ENCODE assay signal across 8 mouse cellular contexts in genomic region chr14:51083805-51084204, GRCm38 (mm10). TPM values are rescaled to one million over a fixed set of nuclear protein-coding genes. Genes with fewer than 3 reads are reported as not detected.
DNase-seq lines count a peak whose midpoint lies in the region; ATAC-seq and TF ChIP-seq lines count a peak whose summit lies in the region.

No protein-coding gene starts in this region.

- H3K4me1 ChIP-seq in heart, embryonic 11.5 days (ENCODE audit: control insufficient read depth, insufficient read depth, low read length) = peaks cover 2% of the 10 kb centered on the region; the same call in 1 of the 2 replicates
- H3K4me1 ChIP-seq in G1E (ENCODE audit: insufficient read depth, low read depth, low read length) = peaks cover 48% of the 10 kb centered on the region
- peaks cover 24% of the 10 kb centered on the region for H3K4me1 ChIP-seq in hindbrain, embryonic 13.5 days (replicated peaks)
- H3K4me1 ChIP-seq in midbrain, embryonic 12.5 days = peaks cover 20% of the 10 kb centered on the region

- no peak overlapping the region for H3K27ac ChIP-seq in heart, embryonic 11.5 days (ENCODE audit: low read depth, low read length)
- H3K27ac ChIP-seq in hindbrain, embryonic 13.5 days = no peak overlapping the region
- H3K27ac ChIP-seq in midbrain, embryonic 12.5 days (replicated peaks) = no peak overlapping the region

- WGBS in heart, embryonic 11.5 days (ENCODE audit: insufficient replicate concordance) = 14% methylated on average over 7 of the region's 7 CpGs
- 14% methylated on average over 7 of the region's 7 CpGs for WGBS in hindbrain, embryonic 13.5 days
- WGBS in midbrain, embryonic 12.5 days = 6% methylated on average over 7 of the region's 7 CpGs

- 0 out of 2 replicates have a peak overlapping the region, but pooled peaks have one; percentile 74 for H3K9ac ChIP-seq in heart, embryonic 11.5 days (ENCODE audit: low read depth, low read length)
- 0 out of 2 replicates have a peak overlapping the region, but pooled peaks have one; percentile 69 for H3K9ac ChIP-seq in hindbrain, embryonic 13.5 days
- no peak overlapping the region for H3K9ac ChIP-seq in midbrain, embryonic 12.5 days (replicated peaks)

- no peak for TF ChIP-seq CTCF in G1E (IDR thresholded peaks at IDR 0.05; ENCODE audit: low read depth, low read length)

- no peak for DNase-seq in heart, postnatal 36 days
- no peak for DNase-seq in G1E (ENCODE audit: low spot score)
- DNase-seq in urinary bladder, adult 18-20 months (ENCODE audit: low spot score in 2 of 2) = no peak
- DNase-seq in retina, embryonic 14.5 days (ENCODE audit: low spot score) = no peak
- no peak for DNase-seq in thymus, postnatal 36 days

- peak overlapping the region; percentile 88 for H3K4me2 ChIP-seq in heart, embryonic 11.5 days
- peak overlapping the region; percentile 78 for H3K4me2 ChIP-seq in hindbrain, embryonic 13.5 days
- H3K4me2 ChIP-seq in midbrain, embryonic 12.5 days (replicated peaks) = peak overlapping the region; percentile 70

- no peak for ATAC-seq in heart, embryonic 11.5 days (replicated peaks; ENCODE audit: insufficient number of reproducible peaks, low FRiP score, low TSS enrichment)
- no peak for ATAC-seq in G1E (ENCODE audit: extremely low read depth, insufficient number of reproducible peaks, low FRiP score, poor library complexity, severe bottlenecking)
- no peak for ATAC-seq in hindbrain, embryonic 13.5 days (ENCODE audit: low FRiP score)
- no peak for ATAC-seq in midbrain, embryonic 12.5 days (ENCODE audit: low FRiP score, low read depth)

- no peaks in the 10 kb centered on the region for H3K36me3 ChIP-seq in heart, embryonic 11.5 days (ENCODE audit: control insufficient read depth, insufficient read depth, low read length)
- no peaks in the 10 kb centered on the region for H3K36me3 ChIP-seq in G1E (replicated peaks)
- H3K36me3 ChIP-seq in hindbrain, embryonic 13.5 days = no peaks in the 10 kb centered on the region
- H3K36me3 ChIP-seq in midbrain, embryonic 12.5 days = no peaks in the 10 kb centered on the region

- intact Hi-C loops in heart, postnatal 36 days (cut with DNase I) = no loop called here

- no peaks in the 10 kb centered on the region for H3K27me3 ChIP-seq in heart, embryonic 11.5 days (ENCODE audit: control insufficient read depth, insufficient read depth, low read length)
- H3K27me3 ChIP-seq in G1E (ENCODE audit: insufficient read depth, low read length) = peaks cover 24% of the 10 kb centered on the region
- peaks cover 47% of the 10 kb centered on the region for H3K27me3 ChIP-seq in hindbrain, embryonic 13.5 days
- peaks cover 36% of the 10 kb centered on the region for H3K27me3 ChIP-seq in midbrain, embryonic 12.5 days

- no peaks in the 10 kb centered on the region for H3K9me3 ChIP-seq in heart, embryonic 11.5 days (replicated peaks; ENCODE audit: control insufficient read depth, low read length)
- H3K9me3 ChIP-seq in G1E (replicated peaks) = no peaks in the 10 kb centered on the region
- no peaks in the 10 kb centered on the region for H3K9me3 ChIP-seq in hindbrain, embryonic 13.5 days
- H3K9me3 ChIP-seq in midbrain, embryonic 12.5 days = no peaks in the 10 kb centered on the region

- H3K4me3 ChIP-seq in heart, embryonic 11.5 days (ENCODE audit: low read depth, low read length) = peak overlapping the region; percentile 66
- H3K4me3 ChIP-seq in G1E (ENCODE audit: low read depth, low read length) = peak overlapping the region; percentile 69; the same call in 1 of the 2 replicates
- H3K4me3 ChIP-seq in hindbrain, embryonic 13.5 days = peak overlapping the region; percentile 49
- peak overlapping the region; percentile 51 for H3K4me3 ChIP-seq in midbrain, embryonic 12.5 days

RNA-seq across cellular contexts. Expression of gene Rnase4, which starts 7.1 kb away (rescaled TPM):
- polyA plus RNA-seq in heart, embryonic 11.5 days (2014; fragmentation: Nextera tagmentation; extraction: Ambion mirVana) = 11.5 and 12.6 TPM in 2 replicates
- total RNA-seq in heart, postnatal 36 days (2021) = 10 to 100 TPM; 58.7 to 61.0 TPM
- total RNA-seq in G1E (2014; fragmentation: Nextera tagmentation) = 2.7 and 3.2 TPM in 2 replicates
- 0.17 and 0.49 TPM in 2 replicates for total RNA-seq in G1E (2017)
- not detected in 2 replicates for polyA plus RNA-seq in G1E (2012)
- 15.3 and 17.5 TPM in 2 replicates for polyA plus RNA-seq in hindbrain, embryonic 13.5 days (2015; fragmentation: Nextera tagmentation; extraction: Ambion mirVana)
- polyA plus RNA-seq in midbrain, embryonic 12.5 days (2016; fragmentation: Nextera tagmentation; extraction: Ambion mirVana) = 12.0 and 14.2 TPM in 2 replicates

RNA-seq across cellular contexts. Expression of gene Ang, which starts 7.1 kb away (rescaled TPM):
- 2.1 and 2.8 TPM in 2 replicates for polyA plus RNA-seq in heart, embryonic 11.5 days (2014; fragmentation: Nextera tagmentation; extraction: Ambion mirVana)
- 1 to 10 TPM; 7.7 to 9.5 TPM for total RNA-seq in heart, postnatal 36 days (2021)
- total RNA-seq in G1E (2014; fragmentation: Nextera tagmentation) = 1.6 TPM in 1 of 2 replicates, not detected in the other
- 0.16 TPM in 1 of 2 replicates, not detected in the other for total RNA-seq in G1E (2017)
- not detected in 2 replicates for polyA plus RNA-seq in G1E (2012)
- 4.1 and 4.4 TPM in 2 replicates for polyA plus RNA-seq in hindbrain, embryonic 13.5 days (2015; fragmentation: Nextera tagmentation; extraction: Ambion mirVana)
- polyA plus RNA-seq in midbrain, embryonic 12.5 days (2016; fragmentation: Nextera tagmentation; extraction: Ambion mirVana) = 1.9 and 3.2 TPM in 2 replicates

RNA-seq across cellular contexts. Expression of gene Olfr750, which starts 9.6 kb away (rescaled TPM):
- polyA plus RNA-seq in heart, embryonic 11.5 days (2014; fragmentation: Nextera tagmentation; extraction: Ambion mirVana) = not detected in 2 replicates
- total RNA-seq in heart, postnatal 36 days (2021) = not detected
- total RNA-seq in G1E (2014; fragmentation: Nextera tagmentation) (not detected in 2 replicates), G1E (2017) (0.05 and 0.06 TPM in 2 replicates)
- polyA plus RNA-seq in G1E (2012) = not detected in 2 replicates
- 0.05 TPM in 1 of 2 replicates, not detected in the other for polyA plus RNA-seq in hindbrain, embryonic 13.5 days (2015; fragmentation: Nextera tagmentation; extraction: Ambion mirVana)
- polyA plus RNA-seq in midbrain, embryonic 12.5 days (2016; fragmentation: Nextera tagmentation; extraction: Ambion mirVana) = 0.03 TPM in 1 of 2 replicates, not detected in the other

RNA-seq across cellular contexts. Expression of gene Rnase12, which starts 26.3 kb away (rescaled TPM):
- polyA plus RNA-seq in heart, embryonic 11.5 days (2014; fragmentation: Nextera tagmentation; extraction: Ambion mirVana) = 0.46 TPM in 1 of 2 replicates, not detected in the other
- not detected for total RNA-seq in heart, postnatal 36 days (2021)
- total RNA-seq in G1E (2014; fragmentation: Nextera tagmentation) (not detected in 2 replicates), G1E (2017) (not detected in 2 replicates)
- not detected in 2 replicates for polyA plus RNA-seq in G1E (2012)
- not detected in 2 replicates for polyA plus RNA-seq in hindbrain, embryonic 13.5 days (2015; fragmentation: Nextera tagmentation; extraction: Ambion mirVana)
- not detected in 2 replicates for polyA plus RNA-seq in midbrain, embryonic 12.5 days (2016; fragmentation: Nextera tagmentation; extraction: Ambion mirVana)

RNA-seq across cellular contexts. Expression of gene Eddm3b, which starts 30.4 kb away (rescaled TPM):
- polyA plus RNA-seq in heart, embryonic 11.5 days (2014; fragmentation: Nextera tagmentation; extraction: Ambion mirVana) = not detected in 2 replicates
- not detected for total RNA-seq in heart, postnatal 36 days (2021)
- total RNA-seq in G1E (2014; fragmentation: Nextera tagmentation) (not detected in 2 replicates), G1E (2017) (0.11 TPM in 1 of 2 replicates, not detected in the other)
- polyA plus RNA-seq in G1E (2012) = not detected in 2 replicates
- polyA plus RNA-seq in hindbrain, embryonic 13.5 days (2015; fragmentation: Nextera tagmentation; extraction: Ambion mirVana) = not detected in 2 replicates
- polyA plus RNA-seq in midbrain, embryonic 12.5 days (2016; fragmentation: Nextera tagmentation; extraction: Ambion mirVana) = not detected in 2 replicates

Comparison
In these comparisons a context has a peak if more than half of its experiments do, and no peak if none do; other contexts are left out.
1. RNA of gene Rnase4, which starts 7.1 kb away (polyA plus RNA-seq): 15.3 to 17.5 TPM in hindbrain, embryonic 13.5 days, 12.0 to 14.2 TPM in midbrain, embryonic 12.5 days and 11.5 to 12.6 TPM in heart, embryonic 11.5 days; not detected in G1E; every median in the first group is over 10 times any median in the second.
2. Peak in every context shown above with its lines, with median percentiles within 50 percentile points of each other: H3K4me2 ChIP-seq and H3K4me3 ChIP-seq.